Mouse (Mus musculus): ENCODE data around the gene Prm3. TPM values are rescaled to one million over a fixed set of nuclear protein-coding genes. Genes with fewer than 3 reads are reported as not detected.

The Prm3 gene
- polyA plus RNA-seq (2017; shearing (Covaris generic)): not detected

GRCm38 (mm10) chr16:10790702-10791101 is at the start of gene Prm3:
Gene Prm3 (minus strand): TSS chr16:10790914.

GRCm38 (mm10) chr16:10834911-10835587 is 44.3 kb upstream of the Prm3 start, which contains the start of gene Rmi2:
Gene Rmi2 (plus strand): TSS chr16:10835059.

DNA sequence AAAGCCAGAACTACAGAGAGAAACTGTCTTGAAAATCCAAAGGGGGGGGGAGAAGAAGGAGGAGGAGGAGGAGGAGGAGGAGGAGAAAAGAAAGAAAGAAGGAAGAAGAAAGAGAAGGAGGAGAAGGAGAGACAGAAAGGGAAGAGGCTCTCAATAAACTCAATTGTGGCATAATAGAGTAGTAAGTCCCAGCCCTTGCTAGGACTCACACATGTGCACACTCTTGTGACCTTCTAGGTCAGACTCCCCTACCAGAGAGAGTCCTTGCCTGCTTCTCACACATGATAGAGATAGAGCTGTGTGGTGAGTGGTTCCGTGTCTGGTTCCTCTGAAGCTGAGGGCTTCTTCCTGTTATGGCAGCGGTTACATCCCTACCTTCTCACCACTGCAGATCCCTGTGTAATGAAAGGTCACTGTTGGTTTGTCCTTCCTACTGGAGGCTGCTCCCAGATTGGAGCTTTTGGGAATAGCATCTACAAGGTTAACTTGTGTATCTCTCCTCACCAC is 22.2 kb upstream of the Prm3 start, which contains the start of gene Gm11172:
Gm11172 (plus strand) TSS at position 51 of the 507 bp plus-strand sequence.

DNA sequence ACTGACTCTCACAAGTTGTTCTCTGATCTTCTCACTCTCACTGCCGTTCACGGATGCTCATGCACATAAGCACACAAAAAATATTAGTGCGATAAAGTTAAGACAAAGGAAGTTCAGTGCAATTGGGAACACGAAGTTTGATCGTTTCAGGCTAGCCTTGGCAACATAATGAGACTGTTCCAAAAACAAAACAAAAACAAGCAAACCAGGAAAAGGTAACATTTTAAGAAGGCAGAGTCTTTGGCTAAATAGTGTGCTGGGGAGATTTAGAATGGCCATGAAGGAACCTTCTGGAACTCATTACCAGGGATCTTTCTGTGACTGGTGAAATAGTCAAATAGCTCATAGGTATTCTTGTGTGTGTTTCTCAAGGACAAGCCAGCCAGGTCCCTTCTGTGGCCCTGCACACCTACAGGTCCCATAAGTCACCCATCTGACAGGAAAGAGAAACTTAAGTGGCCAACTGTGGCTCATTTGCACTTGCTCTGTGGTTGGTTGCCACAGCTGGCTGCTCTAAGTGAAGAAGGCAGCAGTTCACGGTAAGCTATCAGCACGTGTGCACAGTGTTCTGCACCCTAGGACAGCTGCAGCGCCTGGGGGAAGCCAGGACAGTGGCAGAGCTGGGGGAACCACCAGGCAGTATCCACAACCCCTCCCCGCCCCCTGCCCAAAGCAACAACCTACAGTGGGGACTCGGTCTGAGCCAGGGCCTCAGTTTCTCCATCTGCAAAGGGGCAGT is 15.2 kb upstream of the Prm3 start, which contains the start of gene Prm1:
Prm1 (minus strand) TSS at position 51 of the 739 bp plus-strand sequence.

GRCm38 (mm10) chr16:10796034-10796433 is 5.3 kb upstream of the Prm3 start, which contains the start of gene Prm2:
Gene Prm2 (minus strand): TSS chr16:10796134.

GRCm38 (mm10) chr16:10788271-10788670 is 2.4 kb downstream of the Prm3 start, which contains the start of gene Tnp2:
Gene Tnp2 (minus strand): TSS chr16:10788660.

GRCm38 (mm10) chr16:10785371-10786231 is 5.1 kb downstream of the Prm3 start, which contains the start of gene Socs1:
Gene Socs1 (minus strand): TSS chr16:10785536.

Other genes starting within 250 kb of the Prm3 start
- 4.0 TPM for gene Dexi, start 247.9 kb downstream of the Prm3 start, polyA plus RNA-seq (2017; shearing (Covaris generic))
- 24.9 TPM for gene Clec16a, start 245.6 kb downstream of the Prm3 start, polyA plus RNA-seq (2017; shearing (Covaris generic))
- gene Socs1, start 5.4 kb downstream of the Prm3 start, polyA plus RNA-seq (2017; shearing (Covaris generic)): 15.6 TPM
- gene Tnp2, start 2.3 kb downstream of the Prm3 start, polyA plus RNA-seq (2017; shearing (Covaris generic)): 4.8 TPM
- 0.49 TPM for gene Prm2, start 5.2 kb upstream of the Prm3 start, polyA plus RNA-seq (2017; shearing (Covaris generic))
- 1.1 TPM for gene Prm1, start 14.9 kb upstream of the Prm3 start, polyA plus RNA-seq (2017; shearing (Covaris generic))
- gene Gm11172, start 22.0 kb upstream of the Prm3 start, polyA plus RNA-seq (2017; shearing (Covaris generic)): not detected
- gene Rmi2, start 44.1 kb upstream of the Prm3 start, polyA plus RNA-seq (2017; shearing (Covaris generic)): 0.45 TPM

All from inflammation-experienced regulatory T-cells, adult 16 weeks (primary cell).